Mouse (Mus musculus) kidney, adult 2 months (tissue): ENCODE results near the gene Mybl2.

Experiments used
- CTCF ChIP-seq: fragments of 200-500 bp; conservative IDR thresholded peaks from 2 replicates; pipeline ENCODE4 v1.5.1; 2011; ENCODE audit warnings: low read depth, mild to moderate bottlenecking, control low read depth, low read length, moderate library complexity, mixed read lengths; ENCODE audit not compliant: insufficient read depth, insufficient read length
- POLR2A ChIP-seq: fragments of 200-500 bp; IDR thresholded peaks from one replicate; pipeline ENCODE4 v1.6.1; 2011; ENCODE audit warnings: low read depth, low read length, control low read depth

- TF ChIP-seq POLR2A, result no peak
- no peak for TF ChIP-seq CTCF
These were observed 2.1 kb downstream of the Mybl2 start for GRCm38 (mm10) chr2:163056584-163056983.
